Mouse (Mus musculus): ENCODE data around the gene Ttll13.

The Ttll13 gene

DNA sequence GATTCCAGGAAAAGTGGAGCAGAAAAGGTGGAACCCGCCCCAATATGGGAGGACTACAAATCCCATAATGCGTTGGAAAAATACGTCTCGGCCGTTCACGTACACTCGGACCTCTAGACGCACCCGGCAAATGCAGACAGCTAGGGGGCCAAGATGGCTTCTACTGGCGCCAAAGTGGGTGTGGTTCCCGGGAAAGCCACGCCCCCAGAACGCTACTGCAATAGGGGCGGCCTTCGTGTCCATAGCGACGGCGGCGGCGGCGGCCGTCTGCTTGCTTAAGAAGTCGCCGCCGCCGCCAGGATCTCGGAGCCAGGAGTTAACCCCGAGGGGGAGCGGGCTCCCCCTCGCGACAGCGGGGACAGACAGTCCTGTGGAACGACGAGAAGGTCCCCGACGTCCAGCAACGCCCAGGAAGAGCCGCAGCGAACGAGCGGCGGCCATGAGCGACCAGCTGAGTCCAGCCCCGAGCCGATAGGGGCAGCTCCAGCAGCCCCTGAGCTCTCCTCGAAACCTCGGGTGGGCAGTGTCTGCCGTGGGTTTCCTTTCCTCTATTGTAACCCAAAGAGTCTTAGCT is at the start of gene Ttll13:
Gene Ttll13 (plus strand): TSS at position 229 of the 574 bp plus-strand sequence.
- in situ Hi-C loops (cut with MboI), result no loop called here

DNA sequence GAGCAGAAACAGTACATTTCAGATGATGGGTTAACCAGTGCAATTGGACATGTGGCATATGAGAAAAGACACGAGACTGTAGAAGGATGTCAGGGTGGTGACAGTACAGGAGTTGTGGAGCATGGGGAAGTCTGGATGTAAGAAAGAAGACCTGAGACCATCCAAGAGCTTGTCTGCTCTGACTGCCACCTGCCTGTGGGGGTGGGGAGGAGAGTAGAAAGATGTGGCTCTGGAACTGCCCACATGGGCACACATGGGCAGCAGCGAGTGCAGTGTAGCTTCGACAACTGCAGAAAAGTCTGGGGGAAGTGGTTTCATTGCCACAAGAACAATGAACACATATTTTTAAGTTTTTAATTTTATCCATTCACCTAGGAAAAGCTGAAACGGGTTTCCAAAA is 48.8 kb upstream of the Ttll13 start:
- in situ Hi-C loops (cut with MboI), result no loop called here

DNA sequence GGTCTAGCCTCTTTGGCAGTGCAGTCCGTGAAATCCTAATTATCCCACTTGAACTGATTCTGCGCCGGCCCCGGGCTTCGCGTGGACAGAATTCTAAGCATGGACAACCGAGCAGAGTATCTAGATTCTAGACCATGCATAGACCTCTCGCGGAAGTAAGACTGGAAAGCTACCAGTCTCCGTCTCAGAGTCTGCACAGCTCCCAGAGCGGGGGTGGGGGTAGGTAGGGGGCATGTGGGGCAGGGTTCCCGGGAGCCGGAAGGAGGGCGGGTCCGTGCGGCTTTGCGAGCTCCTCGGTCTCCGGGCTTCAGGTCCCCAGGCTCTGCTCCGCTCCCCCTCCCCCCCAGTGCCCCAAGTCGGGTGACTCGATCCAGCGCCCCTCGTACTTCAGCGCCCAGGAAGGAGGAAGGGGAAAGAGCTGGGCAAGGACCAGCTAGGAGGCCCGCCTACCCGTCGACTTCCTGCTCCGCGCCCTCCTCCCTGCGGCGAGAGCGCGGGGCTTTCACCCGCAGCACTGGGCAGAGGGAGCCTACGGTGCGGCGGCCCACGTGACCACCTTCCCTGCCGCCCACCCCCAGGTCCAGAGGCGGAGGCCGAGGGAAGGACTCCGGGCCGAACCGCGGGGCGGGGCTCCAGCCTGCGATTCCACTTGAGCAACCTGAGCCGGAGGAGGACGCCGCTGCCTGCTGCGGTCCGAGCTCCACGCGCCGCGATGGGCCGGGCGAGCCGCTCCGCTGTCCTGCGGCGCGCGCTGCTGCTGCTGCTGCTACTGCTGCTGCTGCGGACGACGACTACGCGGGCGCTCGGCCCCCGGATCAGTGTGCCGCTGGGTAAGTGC is 48.0 kb upstream of the Ttll13 start:
- in situ Hi-C loops (cut with MboI), result no loop called here

DNA sequence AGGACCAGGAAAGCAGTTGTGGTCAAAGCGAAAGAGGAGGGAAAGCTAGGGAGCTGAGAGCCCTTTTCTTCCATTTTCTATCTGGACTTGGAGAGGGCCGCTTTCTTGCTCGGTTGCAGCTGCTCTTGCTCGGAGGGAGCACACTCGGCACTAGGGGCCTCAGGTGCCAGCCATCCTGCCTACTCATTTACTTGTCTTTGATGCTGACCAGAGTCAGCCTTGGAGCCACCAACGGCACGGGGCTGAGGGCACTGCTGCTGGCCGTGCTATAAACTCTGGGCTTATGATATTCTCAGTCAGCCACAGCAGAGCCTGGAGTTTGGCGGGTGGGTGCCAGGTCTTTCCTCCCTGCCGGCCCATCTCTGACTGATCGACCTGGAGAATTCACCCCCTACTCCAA is 47.3 kb upstream of the Ttll13 start:
- in situ Hi-C loops (cut with MboI), result no loop called here

DNA sequence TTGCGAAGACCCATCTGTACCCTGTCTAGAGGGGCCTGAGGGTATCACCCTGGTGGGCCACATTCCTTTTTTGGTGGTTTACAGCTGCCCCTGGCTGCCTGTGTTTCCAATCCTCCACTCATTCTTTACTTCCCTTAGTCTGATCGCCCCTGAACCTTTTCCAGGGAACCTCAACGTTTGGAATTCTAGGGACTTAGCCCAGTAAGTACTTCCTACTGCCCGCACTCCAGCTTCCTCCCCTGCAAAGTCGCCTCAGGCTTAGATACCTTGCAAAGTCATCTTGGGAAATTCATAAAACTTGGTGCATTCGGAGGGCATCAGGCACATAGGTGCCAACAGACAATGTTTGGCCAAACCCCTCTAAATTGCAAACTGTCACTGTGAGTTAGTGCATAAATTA is 46.9 kb upstream of the Ttll13 start:
- in situ Hi-C loops (cut with MboI), result no loop called here

DNA sequence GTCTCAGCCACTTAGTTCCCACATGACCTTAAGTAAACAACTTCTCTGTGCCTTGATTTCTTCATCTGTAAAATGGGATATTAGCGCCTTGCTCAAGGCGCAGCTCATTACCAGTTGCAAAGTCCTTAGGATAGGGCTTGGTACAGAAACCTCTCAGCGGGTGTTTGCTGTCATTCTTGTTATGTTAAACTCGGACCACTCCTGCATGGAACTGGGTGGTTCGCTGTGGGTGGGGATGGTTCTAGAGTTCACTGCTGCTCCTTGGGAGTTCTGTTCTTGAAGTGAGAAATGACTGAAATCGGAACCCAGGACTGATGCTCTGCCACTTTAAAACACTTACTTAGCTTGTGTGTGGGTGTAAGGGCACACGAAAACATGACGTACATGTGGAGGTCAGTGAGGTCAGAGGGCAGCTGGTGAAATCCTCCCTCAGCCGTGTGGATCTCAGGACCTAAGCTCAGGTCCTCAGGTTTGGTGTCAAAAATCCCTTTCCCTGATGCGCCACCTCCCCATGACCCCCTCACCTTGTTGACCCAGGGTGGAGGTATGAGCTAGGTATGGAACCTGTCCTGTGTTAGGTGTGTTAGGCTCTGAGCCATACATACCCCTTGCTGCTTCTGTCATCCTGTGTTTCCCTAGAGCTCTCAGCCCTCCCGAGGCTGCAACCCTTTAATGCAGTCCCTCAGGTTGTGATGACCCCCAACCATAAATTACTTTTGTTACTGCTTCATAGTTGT is 46.2 kb upstream of the Ttll13 start:
- in situ Hi-C loops (cut with MboI), result no loop called here

DNA sequence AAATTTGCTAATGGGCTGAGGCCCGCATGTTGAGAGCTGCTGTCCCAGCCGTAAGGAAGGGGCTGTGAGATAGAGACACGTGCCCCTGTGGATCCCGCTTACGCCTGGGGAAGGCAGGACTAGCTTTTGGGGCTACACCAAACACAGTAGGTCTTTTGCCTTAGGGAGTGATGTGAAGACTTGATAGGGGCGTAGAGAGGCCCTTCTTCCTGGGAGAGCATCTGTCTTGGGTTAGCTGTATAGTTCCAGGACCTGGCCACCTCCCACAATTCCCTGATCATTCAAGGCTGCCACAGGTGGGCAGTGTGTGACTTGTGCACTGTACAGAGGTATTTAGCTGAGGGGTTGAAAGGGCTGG is 45.6 kb upstream of the Ttll13 start:
- in situ Hi-C loops (cut with MboI), result no loop called here

DNA sequence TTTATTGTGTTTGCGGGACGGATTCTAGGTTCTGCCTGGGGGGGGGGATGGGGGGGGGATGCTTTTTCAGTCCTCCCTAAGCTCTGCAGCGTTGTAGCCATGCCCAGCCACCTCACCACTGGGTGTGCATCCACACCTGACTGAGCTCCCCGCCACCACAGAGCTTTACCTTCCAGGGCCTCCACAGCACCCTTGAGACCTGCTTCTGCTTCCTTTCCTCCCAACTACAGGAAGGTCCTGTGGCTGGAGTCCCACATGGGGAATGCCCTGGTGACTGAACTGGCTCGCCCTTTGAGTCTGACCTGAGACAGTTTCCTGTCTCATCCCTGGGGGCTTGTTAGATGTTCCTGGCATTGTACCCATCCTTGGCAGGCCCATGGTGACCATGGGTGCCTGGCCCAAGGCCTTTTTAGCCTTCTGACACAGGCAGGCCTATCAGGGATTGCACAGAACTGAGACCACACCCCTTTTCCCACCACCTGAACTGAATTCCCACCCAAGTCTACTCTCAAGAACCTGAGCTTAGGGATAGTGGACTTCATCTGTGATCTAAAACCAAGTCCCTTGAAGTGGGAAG is 45.1 kb upstream of the Ttll13 start:
- in situ Hi-C loops (cut with MboI), result no loop called here

DNA sequence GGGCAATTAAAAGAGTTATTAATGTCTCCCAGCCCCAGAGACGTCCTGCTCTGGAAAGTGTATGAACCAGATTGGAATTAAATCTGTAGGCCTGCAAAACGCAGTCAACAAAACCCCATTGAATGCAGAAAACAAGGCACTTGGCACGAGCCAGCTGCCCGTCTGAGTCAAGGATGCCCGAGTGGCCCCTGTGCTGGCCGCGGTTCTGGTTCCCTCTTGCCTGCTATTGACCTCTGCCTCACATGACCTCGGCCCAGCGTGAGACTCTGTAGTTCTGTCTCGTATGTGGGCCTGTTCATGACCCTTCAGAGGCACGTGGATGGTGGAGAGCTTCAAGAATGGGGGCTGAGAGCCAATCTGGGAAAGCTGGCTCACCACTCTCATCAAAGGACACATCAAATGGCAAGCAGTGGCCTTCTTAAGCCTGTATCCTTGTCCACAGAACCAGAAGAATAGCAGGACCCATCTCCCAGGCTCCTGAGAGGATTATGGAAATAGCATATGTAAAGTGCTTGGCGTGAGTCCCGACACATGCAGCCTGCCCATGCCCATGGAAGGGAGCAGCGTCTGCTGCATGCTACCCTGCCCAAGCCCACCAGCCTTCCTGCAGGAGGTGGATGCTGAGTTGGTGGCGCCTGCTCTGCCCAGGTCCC is 44.2 kb upstream of the Ttll13 start:
- in situ Hi-C loops (cut with MboI), result no loop called here

DNA sequence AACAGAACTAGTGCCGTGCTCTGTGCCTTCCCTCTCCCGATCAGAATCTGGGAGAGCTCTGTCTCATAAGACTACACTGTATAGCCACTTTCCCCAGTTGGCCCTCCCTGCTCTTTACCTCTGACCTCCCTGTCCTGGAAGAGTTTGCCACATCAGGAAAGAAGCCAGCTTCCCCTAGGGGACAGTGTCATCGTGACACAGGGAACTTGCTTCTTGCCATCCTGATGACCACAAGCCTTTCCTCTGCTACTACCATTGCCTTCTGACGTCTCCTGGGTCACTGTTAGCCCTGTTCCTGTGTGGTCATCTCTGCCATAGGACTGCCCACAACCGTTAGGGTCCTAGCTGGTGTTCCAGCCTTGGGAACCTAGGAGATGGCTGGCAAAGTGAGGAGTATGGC is 43.2 kb upstream of the Ttll13 start:
- in situ Hi-C loops (cut with MboI), result no loop called here

DNA sequence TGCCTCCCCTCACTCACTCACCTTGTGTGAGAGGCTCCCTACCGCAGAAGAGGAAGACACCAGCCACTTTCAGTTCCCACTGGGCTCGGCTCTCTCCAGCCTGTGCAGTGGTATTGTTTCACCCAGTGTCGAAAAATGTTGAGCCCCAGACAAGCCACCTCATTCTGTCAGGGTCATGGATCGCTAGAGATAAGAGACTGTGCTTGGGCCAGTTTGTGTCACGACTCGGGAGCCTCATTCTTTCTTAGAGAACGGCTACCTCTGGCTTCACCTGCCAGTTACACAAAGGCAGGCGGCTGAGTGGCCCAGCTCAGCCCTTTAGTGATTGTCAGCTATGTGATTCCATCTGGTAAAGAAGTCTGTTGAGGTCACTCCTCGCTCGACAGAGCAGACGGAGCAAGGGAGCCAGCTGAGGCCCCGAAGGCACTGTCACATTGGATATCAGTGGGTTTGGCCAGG is 42.5 kb upstream of the Ttll13 start:
- in situ Hi-C loops (cut with MboI), result no loop called here

DNA sequence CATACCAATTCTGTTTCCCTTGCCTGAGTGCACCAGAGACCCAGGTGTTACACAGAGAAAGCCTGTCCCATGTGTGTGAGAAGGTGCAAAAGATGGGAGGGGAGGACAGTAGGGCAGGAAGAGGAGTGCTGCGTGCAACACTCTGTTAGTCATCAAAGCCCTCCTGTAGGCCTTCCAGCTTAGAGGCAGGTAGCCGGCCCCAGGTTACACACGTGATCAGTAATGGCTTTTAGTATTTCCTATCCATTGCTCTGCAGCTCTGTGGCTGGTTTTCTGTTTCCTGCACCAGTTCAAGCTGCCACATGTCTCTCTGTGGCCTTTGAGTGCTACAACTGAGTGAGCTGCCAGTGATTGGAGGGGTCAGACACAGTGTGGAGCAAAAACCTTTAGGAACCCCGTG is 41.8 kb upstream of the Ttll13 start:
- in situ Hi-C loops (cut with MboI), result no loop called here

DNA sequence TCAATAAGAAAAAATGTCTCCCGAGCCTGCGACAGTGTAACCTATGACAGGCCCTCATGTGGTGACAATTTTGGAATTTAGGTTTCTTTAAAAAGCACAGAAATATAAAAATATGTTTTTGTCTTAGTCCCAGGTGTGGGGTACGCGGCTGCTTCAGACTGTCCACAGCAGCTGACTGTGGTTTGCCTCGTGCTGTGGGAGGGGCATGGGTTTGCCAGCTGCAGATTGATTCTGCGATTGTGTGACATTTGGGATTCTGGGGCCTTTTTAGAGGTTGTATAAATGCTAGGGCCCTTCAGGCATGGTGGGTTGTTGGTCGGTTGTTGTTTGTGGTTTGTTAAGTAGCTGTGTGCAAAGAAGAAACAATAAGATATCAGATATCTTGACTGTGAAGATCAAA is 41.2 kb upstream of the Ttll13 start:
- in situ Hi-C loops (cut with MboI), result no loop called here

DNA sequence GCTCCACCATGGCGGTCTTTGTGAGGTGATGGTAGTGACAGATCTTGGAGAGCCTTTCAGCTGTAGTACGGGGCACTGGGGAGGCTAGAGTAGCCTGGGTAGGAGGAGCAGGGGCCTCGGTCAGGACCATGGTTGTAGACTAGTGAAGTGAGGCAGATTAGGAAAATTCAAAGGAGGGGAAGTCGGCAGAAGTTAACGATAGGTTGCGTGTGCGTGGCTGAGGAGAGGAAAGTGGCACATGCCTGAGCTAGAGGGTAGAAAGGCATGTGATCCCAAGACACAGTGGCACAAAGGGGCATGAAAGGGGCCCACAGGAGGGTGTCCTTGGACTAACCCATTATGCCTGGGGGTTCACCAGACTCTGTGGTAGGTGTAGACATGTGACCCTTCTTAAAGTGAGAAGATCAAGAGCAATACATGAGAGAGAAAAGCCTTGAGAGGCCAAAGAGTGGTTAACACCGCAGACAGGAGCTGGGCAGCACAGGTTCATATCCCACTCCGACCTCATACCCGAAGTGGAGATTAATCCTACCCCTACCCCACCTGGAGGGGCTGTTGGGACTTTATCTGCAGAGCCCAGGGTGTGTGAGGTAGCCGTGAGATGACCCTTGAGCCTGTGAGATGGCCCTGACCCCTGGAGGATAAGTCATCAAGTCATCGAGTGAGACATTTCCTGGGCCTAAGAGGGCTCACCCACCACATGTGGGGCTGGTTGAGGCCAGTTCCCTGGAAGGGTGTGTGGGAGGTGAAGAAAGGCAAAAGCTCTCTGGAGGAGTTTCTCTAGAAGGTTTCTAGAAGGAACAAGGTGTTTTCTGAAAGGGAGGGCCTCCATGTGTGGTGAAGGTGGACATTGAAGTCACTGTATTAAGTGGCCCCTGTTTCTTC is 40.2 kb upstream of the Ttll13 start:
- in situ Hi-C loops (cut with MboI), result no loop called here

DNA sequence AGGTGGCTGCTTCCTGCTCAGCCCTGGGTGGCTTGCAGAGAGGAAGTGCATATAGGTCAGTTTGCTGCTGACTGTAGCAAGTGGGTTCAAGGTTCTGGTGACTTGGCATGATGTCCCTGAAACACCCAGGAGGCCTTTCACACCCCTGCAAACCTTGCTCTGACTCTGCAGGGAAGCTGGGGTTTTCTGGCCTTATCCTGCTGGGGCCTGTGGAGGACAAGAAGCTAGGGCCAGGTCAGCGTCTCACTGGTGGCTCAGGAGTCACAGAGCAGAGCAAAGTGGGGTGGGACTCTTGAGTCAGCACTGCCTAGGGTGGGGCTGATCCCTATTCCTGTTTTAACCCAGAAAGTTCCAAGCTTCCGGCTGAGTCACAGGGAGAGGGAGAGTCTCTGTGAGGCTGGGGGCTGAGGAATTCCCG is 38.9 kb upstream of the Ttll13 start:
- in situ Hi-C loops (cut with MboI), result no loop called here

DNA sequence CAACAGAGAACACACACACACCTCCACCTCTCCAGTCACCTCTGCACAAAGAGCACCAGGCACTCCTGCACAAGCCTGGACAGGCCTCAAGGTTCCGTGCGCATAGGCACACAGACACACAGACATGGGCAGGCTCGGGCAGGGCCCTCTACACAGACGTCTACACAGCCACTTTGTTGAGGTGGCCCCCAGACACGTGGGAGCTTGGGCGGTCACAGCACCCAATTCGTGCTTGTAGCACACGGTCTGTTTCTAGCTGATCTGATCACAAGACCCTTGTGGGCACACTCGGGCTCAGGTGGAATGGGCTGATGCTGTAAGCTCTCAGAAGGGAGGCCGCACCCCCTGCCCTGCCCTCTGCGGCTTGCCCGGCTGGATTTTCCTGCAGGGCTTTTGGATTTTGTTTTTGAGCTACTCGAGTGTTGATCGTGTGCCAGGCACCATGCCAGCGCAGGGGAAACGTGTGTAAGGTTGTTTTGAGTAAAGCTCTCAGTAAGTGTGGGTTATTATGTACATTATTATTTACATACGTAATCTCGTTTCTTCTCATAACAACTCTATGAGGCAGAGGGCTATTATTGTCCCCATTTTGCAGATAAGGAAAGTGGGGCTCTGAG is 38.0 kb upstream of the Ttll13 start:
- in situ Hi-C loops (cut with MboI), result no loop called here

DNA sequence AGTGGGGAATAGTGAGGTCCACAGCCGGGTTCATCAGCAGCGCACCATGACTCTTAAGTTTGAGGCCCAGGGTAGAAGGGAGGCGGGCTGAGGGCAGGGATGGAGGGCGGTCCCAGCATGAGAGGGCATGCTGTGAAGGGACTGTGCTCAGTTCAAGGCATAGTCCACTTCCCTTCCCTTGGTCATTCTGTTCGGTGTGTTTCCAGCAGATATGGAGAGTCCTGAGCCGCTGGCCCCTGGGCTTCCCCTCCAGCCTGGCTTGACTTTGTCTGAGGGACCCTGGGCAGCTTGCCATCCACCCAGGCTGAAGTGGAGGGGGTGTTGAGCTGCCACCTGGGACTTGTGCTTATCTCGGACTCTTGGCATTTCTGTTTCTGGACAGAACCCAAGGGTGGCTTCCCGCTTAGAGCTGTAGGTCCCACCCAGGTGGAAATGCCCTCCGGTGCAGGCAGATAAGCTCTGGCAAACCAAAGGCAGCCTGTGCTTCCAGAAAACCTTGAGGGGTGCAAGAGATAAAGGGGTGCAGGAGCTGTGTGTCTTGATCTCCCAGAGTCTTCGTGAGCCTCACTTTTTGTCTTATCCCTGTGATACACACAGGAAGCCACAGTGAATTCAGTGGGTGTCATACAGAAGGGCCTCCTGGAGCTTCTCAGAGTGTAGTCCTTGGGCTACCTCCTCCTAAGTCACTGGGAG is 37.3 kb upstream of the Ttll13 start:
- in situ Hi-C loops (cut with MboI), result no loop called here

DNA sequence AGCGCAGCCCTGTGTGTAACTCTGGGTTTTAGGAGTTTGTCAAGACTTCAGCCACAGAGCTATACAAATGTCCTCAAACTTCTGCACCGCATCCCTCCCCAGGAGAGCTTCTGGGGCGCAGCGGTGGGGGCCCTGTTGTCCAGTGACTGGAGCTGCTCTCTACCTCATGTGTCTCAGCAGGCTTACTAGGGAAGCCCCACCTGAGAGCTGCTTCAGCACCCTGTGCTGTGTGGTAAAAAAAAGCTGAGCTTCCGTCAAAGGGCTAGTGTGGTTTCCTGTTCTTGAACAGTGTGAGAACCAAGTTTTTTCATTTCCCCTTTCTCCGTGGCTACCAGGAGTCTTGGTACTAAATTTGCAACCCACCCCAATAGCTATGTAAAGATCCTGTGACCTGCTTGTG is 36.5 kb upstream of the Ttll13 start:
- in situ Hi-C loops (cut with MboI), result loop anchor here (5.0 kb wide), 1 partner anchor 67 kb away; no protein-coding TSS in a partner anchor

DNA sequence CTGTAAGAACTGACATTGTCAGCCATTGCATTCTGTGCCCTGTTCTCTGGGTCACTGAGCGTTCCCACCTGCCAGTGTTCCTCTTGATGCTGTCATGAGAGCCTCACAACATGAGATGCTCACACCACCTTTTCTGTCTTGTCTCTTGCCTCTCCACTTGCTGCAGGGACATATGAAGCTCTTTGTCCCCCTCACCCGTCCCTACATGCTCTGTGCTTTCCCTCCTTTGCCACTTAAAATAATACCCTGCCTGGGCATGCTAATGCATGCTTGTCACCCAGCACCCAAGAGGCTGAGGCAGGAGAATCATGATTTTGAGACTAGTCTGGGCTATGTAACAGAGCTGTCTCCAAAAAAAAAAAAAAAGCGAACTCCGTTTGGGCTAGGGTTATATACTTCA is 35.2 kb upstream of the Ttll13 start:
- in situ Hi-C loops (cut with MboI), result loop anchor here (5.0 kb wide), 1 partner anchor 69 kb away; no protein-coding TSS in a partner anchor

DNA sequence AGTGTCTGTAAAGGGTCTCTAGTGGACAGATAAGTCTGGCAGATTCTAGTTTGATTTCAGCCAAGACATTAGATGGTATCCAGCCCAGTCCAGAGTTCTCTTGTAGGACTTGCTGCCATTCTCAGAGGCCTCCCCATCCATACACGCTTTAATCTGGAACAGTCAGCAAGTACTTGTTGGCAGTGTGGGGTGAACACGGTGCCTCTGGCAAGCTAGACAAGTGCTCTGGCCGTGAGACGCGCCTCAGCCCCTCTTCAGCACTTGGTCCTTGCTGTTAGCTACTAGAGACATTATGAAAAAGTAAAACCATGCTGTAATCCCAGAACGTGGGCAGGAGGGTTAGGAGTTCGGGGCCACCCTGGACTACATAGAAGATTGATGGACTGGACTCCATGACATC is 32.6 kb upstream of the Ttll13 start:
- in situ Hi-C loops (cut with MboI), result loop anchor here (5.0 kb wide), 1 partner anchor 71 kb away; no protein-coding TSS in a partner anchor

All from mature B cell (primary cell).